In genomic region chr5:92106327-92107125, GRCm38 (mm10) we compare ENCODE assay signal across 8 mouse cellular contexts. TPM values are rescaled to one million over a fixed set of nuclear protein-coding genes. Genes with fewer than 3 reads are reported as not detected.
A peak's percentile ranks its signal among the peaks of the same experiment; 100 is the strongest.
DNase-seq lines count a peak whose midpoint lies in the region; ATAC-seq lines count a peak whose summit lies in the region.

No protein-coding gene starts in this region.

- H3K9ac ChIP-seq in heart, embryonic 11.5 days (ENCODE audit: low read depth, low read length): no peak overlapping the region
- no peak overlapping the region for H3K9ac ChIP-seq in intestine, embryonic 15.5 days

- DNase-seq in heart, adult 9 months (ENCODE audit: low spot score in 2 of 2): peak; percentile 28 to 56
- peak; percentile 76 for DNase-seq in 416B (ENCODE audit: low read depth)
- DNase-seq in R1 (ENCODE audit: low read depth, low spot score): peak; percentile 94
- DNase-seq in thymus, postnatal 14 days: peak; percentile 49
- DNase-seq in right cerebral cortex, adult 2 months (ENCODE audit: low spot score in 2 of 2): no peak
- DNase-seq in urinary bladder, postnatal 10 days (ENCODE audit: low spot score): no peak

- H3K4me1 ChIP-seq in heart, embryonic 11.5 days (ENCODE audit: control insufficient read depth, insufficient read depth, low read length): peaks cover 2% of the 10 kb centered on the region; the same call in 1 of the 2 replicates
- no peaks in the 10 kb centered on the region for H3K4me1 ChIP-seq in intestine, embryonic 15.5 days (replicated peaks)

- no peak overlapping the region; the same call in 1 of the 2 replicates for H3K4me2 ChIP-seq in heart, embryonic 11.5 days
- no peak overlapping the region for H3K4me2 ChIP-seq in intestine, embryonic 15.5 days (replicated peaks)

- H3K27me3 ChIP-seq in heart, embryonic 11.5 days (ENCODE audit: control insufficient read depth, insufficient read depth, low read length): no peaks in the 10 kb centered on the region
- H3K27me3 ChIP-seq in intestine, embryonic 15.5 days (replicated peaks): no peaks in the 10 kb centered on the region

- ATAC-seq in heart, embryonic 11.5 days (replicated peaks; ENCODE audit: insufficient number of reproducible peaks, low FRiP score, low TSS enrichment): no peak
- ATAC-seq in intestine, embryonic 15.5 days: peak; percentile 51

- no peak overlapping the region for H3K27ac ChIP-seq in heart, embryonic 11.5 days (ENCODE audit: low read depth, low read length)
- no peak overlapping the region for H3K27ac ChIP-seq in intestine, embryonic 15.5 days

- no peaks in the 10 kb centered on the region for H3K9me3 ChIP-seq in heart, embryonic 11.5 days (replicated peaks; ENCODE audit: control insufficient read depth, low read length)
- no peaks in the 10 kb centered on the region for H3K9me3 ChIP-seq in intestine, embryonic 15.5 days

- WGBS in heart, embryonic 11.5 days (ENCODE audit: insufficient replicate concordance): 32% methylated on average over 10 of the region's 10 CpGs
- WGBS in intestine, embryonic 15.5 days: 49% methylated on average over 10 of the region's 10 CpGs

- no peak overlapping the region for H3K4me3 ChIP-seq in heart, embryonic 11.5 days (ENCODE audit: low read depth, low read length)
- H3K4me3 ChIP-seq in intestine, embryonic 15.5 days (replicated peaks): no peak overlapping the region

- H3K36me3 ChIP-seq in heart, embryonic 11.5 days (ENCODE audit: control insufficient read depth, insufficient read depth, low read length): no peaks in the 10 kb centered on the region
- H3K36me3 ChIP-seq in intestine, embryonic 15.5 days: no peaks in the 10 kb centered on the region

RNA-seq across cellular contexts. Expression of gene G3bp2, which starts 23.0 kb away (rescaled TPM):
- polyA plus RNA-seq in heart, embryonic 11.5 days (2014; fragmentation: Nextera tagmentation; extraction: Ambion mirVana): 177 and 181 TPM in 2 replicates
- polyA plus RNA-seq in intestine, embryonic 15.5 days (2015; fragmentation: Nextera tagmentation; extraction: Ambion mirVana): 162 and 195 TPM in 2 replicates

RNA-seq across cellular contexts. Expression of gene Uso1, which starts 31.2 kb away (rescaled TPM):
- 25.9 and 26.7 TPM in 2 replicates for polyA plus RNA-seq in heart, embryonic 11.5 days (2014; fragmentation: Nextera tagmentation; extraction: Ambion mirVana)
- polyA plus RNA-seq in intestine, embryonic 15.5 days (2015; fragmentation: Nextera tagmentation; extraction: Ambion mirVana): 42.4 and 45.9 TPM in 2 replicates

Comparison
In these comparisons a context has a peak if more than half of its experiments do, and no peak if none do; other contexts are left out.
1. DNase-seq: peak in heart, adult 9 months (2 of 2), 416B (single experiment), R1 (single experiment) and thymus, postnatal 14 days (single experiment); none in right cerebral cortex, adult 2 months (0 of 2) and urinary bladder, postnatal 10 days (single experiment).